Mouse (Mus musculus): Measurements from ENCODE around the gene Uggt1. TPM values are rescaled to one million over a fixed set of nuclear protein-coding genes. Genes with fewer than 3 reads are reported as not detected.

Uggt1 gene
- polyA plus RNA-seq, 1 experiment: 77.5 TPM

GRCm38 (mm10) chr1:36100371-36100770 is 144.1 kb downstream of the Uggt1 start:
- Histone ChIP-seq H3K36me3 (ENCODE audit: control insufficient read depth, insufficient read depth, low read length, poor library complexity, severe bottlenecking) (peaks cover 23% of the 10 kb centered on the region), H3K27ac (ENCODE audit: insufficient read depth, low read length) (no peak overlapping the region), H3K27me3 (ENCODE audit: control insufficient read depth, insufficient read depth, low read length, poor library complexity, severe bottlenecking) (no peaks in the 10 kb centered on the region), H3K9ac (ENCODE audit: low read depth, poor library complexity, severe bottlenecking) (no peak overlapping the region), H3K4me1 (ENCODE audit: control insufficient read depth, insufficient read depth, low read length) (no peaks in the 10 kb centered on the region), H3K9me3 (replicated peaks; ENCODE audit: control insufficient read depth, insufficient read depth, low read length, poor library complexity, severe bottlenecking) (no peaks in the 10 kb centered on the region), H3K4me3 (ENCODE audit: low read depth, low read length) (no peak overlapping the region)
- TF ChIP-seq POLR2A (IDR thresholded peaks at IDR 0.05; ENCODE audit: insufficient read depth, low read length) (no peak), EP300 (IDR thresholded peaks at IDR 0.05; ENCODE audit: insufficient read depth, low read depth, low read length) (no peak), CTCF (IDR thresholded peaks at IDR 0.05; ENCODE audit: low read depth, low read length) (no peak)

GRCm38 (mm10) chr1:36098432-36098831 is 146.1 kb downstream of the Uggt1 start:
- Histone ChIP-seq H3K9ac (ENCODE audit: low read depth, poor library complexity, severe bottlenecking) (no peak overlapping the region), H3K4me3 (ENCODE audit: low read depth, low read length) (no peak overlapping the region), H3K27me3 (ENCODE audit: control insufficient read depth, insufficient read depth, low read length, poor library complexity, severe bottlenecking) (no peaks in the 10 kb centered on the region), H3K9me3 (replicated peaks; ENCODE audit: control insufficient read depth, insufficient read depth, low read length, poor library complexity, severe bottlenecking) (no peaks in the 10 kb centered on the region), H3K27ac (ENCODE audit: insufficient read depth, low read length) (no peak overlapping the region), H3K4me1 (ENCODE audit: control insufficient read depth, insufficient read depth, low read length) (no peaks in the 10 kb centered on the region), H3K36me3 (ENCODE audit: control insufficient read depth, insufficient read depth, low read length, poor library complexity, severe bottlenecking) (peaks cover 30% of the 10 kb centered on the region)
- TF ChIP-seq CTCF (IDR thresholded peaks at IDR 0.05; ENCODE audit: low read depth, low read length) (no peak), POLR2A (IDR thresholded peaks at IDR 0.05; ENCODE audit: insufficient read depth, low read length) (no peak), EP300 (IDR thresholded peaks at IDR 0.05; ENCODE audit: insufficient read depth, low read depth, low read length) (no peak)

- Histone ChIP-seq H3K9me3 (replicated peaks; ENCODE audit: control insufficient read depth, insufficient read depth, low read length, poor library complexity, severe bottlenecking) (no peaks in the 10 kb centered on the region), H3K9ac (ENCODE audit: low read depth, poor library complexity, severe bottlenecking) (no peak overlapping the region), H3K27me3 (ENCODE audit: control insufficient read depth, insufficient read depth, low read length, poor library complexity, severe bottlenecking) (no peaks in the 10 kb centered on the region), H3K27ac (ENCODE audit: insufficient read depth, low read length) (no peak overlapping the region), H3K36me3 (ENCODE audit: control insufficient read depth, insufficient read depth, low read length, poor library complexity, severe bottlenecking) (peaks cover 39% of the 10 kb centered on the region), H3K4me1 (ENCODE audit: control insufficient read depth, insufficient read depth, low read length) (no peaks in the 10 kb centered on the region), H3K4me3 (ENCODE audit: low read depth, low read length) (no peak overlapping the region)
- TF ChIP-seq CTCF (IDR thresholded peaks at IDR 0.05; ENCODE audit: low read depth, low read length) (no peak), POLR2A (IDR thresholded peaks at IDR 0.05; ENCODE audit: insufficient read depth, low read length) (no peak), EP300 (IDR thresholded peaks at IDR 0.05; ENCODE audit: insufficient read depth, low read depth, low read length) (no peak)
Measured at GRCm38 (mm10) chr1:36095423-36096272, 148.9 kb downstream of the Uggt1 start.

GRCm38 (mm10) chr1:36093741-36094140 is 150.8 kb downstream of the Uggt1 start:
- Histone ChIP-seq H3K4me1 (ENCODE audit: control insufficient read depth, insufficient read depth, low read length) (no peaks in the 10 kb centered on the region), H3K9me3 (replicated peaks; ENCODE audit: control insufficient read depth, insufficient read depth, low read length, poor library complexity, severe bottlenecking) (no peaks in the 10 kb centered on the region), H3K27ac (ENCODE audit: insufficient read depth, low read length) (no peak overlapping the region), H3K27me3 (ENCODE audit: control insufficient read depth, insufficient read depth, low read length, poor library complexity, severe bottlenecking) (no peaks in the 10 kb centered on the region), H3K9ac (ENCODE audit: low read depth, poor library complexity, severe bottlenecking) (no peak overlapping the region), H3K36me3 (ENCODE audit: control insufficient read depth, insufficient read depth, low read length, poor library complexity, severe bottlenecking) (peaks cover 39% of the 10 kb centered on the region), H3K4me3 (ENCODE audit: low read depth, low read length) (no peak overlapping the region)
- TF ChIP-seq EP300 (IDR thresholded peaks at IDR 0.05; ENCODE audit: insufficient read depth, low read depth, low read length): no peak
- no peak for TF ChIP-seq CTCF (IDR thresholded peaks at IDR 0.05; ENCODE audit: low read depth, low read length)
- no peak for TF ChIP-seq POLR2A (IDR thresholded peaks at IDR 0.05; ENCODE audit: insufficient read depth, low read length)

GRCm38 (mm10) chr1:36091246-36091645 is 153.3 kb downstream of the Uggt1 start:
- no peak overlapping the region for H3K27ac ChIP-seq (ENCODE audit: insufficient read depth, low read length)
- peaks cover 2% of the 10 kb centered on the region for H3K4me1 ChIP-seq (ENCODE audit: control insufficient read depth, insufficient read depth, low read length)
- no peak for TF ChIP-seq CTCF (IDR thresholded peaks at IDR 0.05; ENCODE audit: low read depth, low read length)
- no peak for TF ChIP-seq EP300 (IDR thresholded peaks at IDR 0.05; ENCODE audit: insufficient read depth, low read depth, low read length)
- no peak for TF ChIP-seq POLR2A (IDR thresholded peaks at IDR 0.05; ENCODE audit: insufficient read depth, low read length)
- H3K36me3 ChIP-seq (ENCODE audit: control insufficient read depth, insufficient read depth, low read length, poor library complexity, severe bottlenecking): peaks cover 34% of the 10 kb centered on the region
- H3K9me3 ChIP-seq (replicated peaks; ENCODE audit: control insufficient read depth, insufficient read depth, low read length, poor library complexity, severe bottlenecking): no peaks in the 10 kb centered on the region
- no peak overlapping the region for H3K9ac ChIP-seq (ENCODE audit: low read depth, poor library complexity, severe bottlenecking)
- H3K4me3 ChIP-seq (ENCODE audit: low read depth, low read length): no peak overlapping the region
- no peaks in the 10 kb centered on the region for H3K27me3 ChIP-seq (ENCODE audit: control insufficient read depth, insufficient read depth, low read length, poor library complexity, severe bottlenecking)

GRCm38 (mm10) chr1:36090722-36091110 is 153.8 kb downstream of the Uggt1 start:
- H3K36me3 ChIP-seq (ENCODE audit: control insufficient read depth, insufficient read depth, low read length, poor library complexity, severe bottlenecking): peaks cover 35% of the 10 kb centered on the region
- H3K27ac ChIP-seq (ENCODE audit: insufficient read depth, low read length): no peak overlapping the region

More at GRCm38 (mm10) chr1:36090722-36091110, 153.8 kb downstream of the Uggt1 start:
- Histone ChIP-seq H3K9ac (ENCODE audit: low read depth, poor library complexity, severe bottlenecking) (no peak overlapping the region), H3K4me1 (ENCODE audit: control insufficient read depth, insufficient read depth, low read length) (peaks cover 2% of the 10 kb centered on the region), H3K4me3 (ENCODE audit: low read depth, low read length) (no peak overlapping the region), H3K9me3 (replicated peaks; ENCODE audit: control insufficient read depth, insufficient read depth, low read length, poor library complexity, severe bottlenecking) (no peaks in the 10 kb centered on the region), H3K27me3 (ENCODE audit: control insufficient read depth, insufficient read depth, low read length, poor library complexity, severe bottlenecking) (no peaks in the 10 kb centered on the region)
- no peak for TF ChIP-seq CTCF (IDR thresholded peaks at IDR 0.05; ENCODE audit: low read depth, low read length)
- TF ChIP-seq EP300 (IDR thresholded peaks at IDR 0.05; ENCODE audit: insufficient read depth, low read depth, low read length): no peak
- no peak for TF ChIP-seq POLR2A (IDR thresholded peaks at IDR 0.05; ENCODE audit: insufficient read depth, low read length)

Other genes starting within 250 kb of the Uggt1 start
- gene Hs6st1, start 176.3 kb downstream of the Uggt1 start, polyA plus RNA-seq (2011; ENCODE audit: insufficient read depth, insufficient read length, low read depth, missing spikeins): 75.6 and 79.2 TPM in 2 replicates
- gene Neurl3, start 30.0 kb upstream of the Uggt1 start, polyA plus RNA-seq (2011; ENCODE audit: insufficient read depth, insufficient read length, low read depth, missing spikeins): not detected in 2 replicates
- 3.5 and 4.1 TPM in 2 replicates for gene Arid5a, start 63.0 kb upstream of the Uggt1 start, polyA plus RNA-seq (2011; ENCODE audit: insufficient read depth, insufficient read length, low read depth, missing spikeins)
- 48.2 and 48.4 TPM in 2 replicates for gene Kansl3, start 124.5 kb upstream of the Uggt1 start, polyA plus RNA-seq (2011; ENCODE audit: insufficient read depth, insufficient read length, low read depth, missing spikeins)
- gene Fer1l5, start 127.6 kb upstream of the Uggt1 start, polyA plus RNA-seq (2011; ENCODE audit: insufficient read depth, insufficient read length, low read depth, missing spikeins): not detected in 2 replicates
- 26.9 and 27.4 TPM in 2 replicates for gene Lman2l, start 200.6 kb upstream of the Uggt1 start, polyA plus RNA-seq (2011; ENCODE audit: insufficient read depth, insufficient read length, low read depth, missing spikeins)
- 4.7 and 5.4 TPM in 2 replicates for gene Cnnm4, start 226.9 kb upstream of the Uggt1 start, polyA plus RNA-seq (2011; ENCODE audit: insufficient read depth, insufficient read length, low read depth, missing spikeins)